Mouse (Mus musculus): ENCODE measurements around the gene Nav3.
"Not testable (repeated sequence)": the region's sequence is repeated elsewhere in the genome, so short reads cannot be mapped to it uniquely, and the experiment has no call there.

Nav3 gene

DNA sequence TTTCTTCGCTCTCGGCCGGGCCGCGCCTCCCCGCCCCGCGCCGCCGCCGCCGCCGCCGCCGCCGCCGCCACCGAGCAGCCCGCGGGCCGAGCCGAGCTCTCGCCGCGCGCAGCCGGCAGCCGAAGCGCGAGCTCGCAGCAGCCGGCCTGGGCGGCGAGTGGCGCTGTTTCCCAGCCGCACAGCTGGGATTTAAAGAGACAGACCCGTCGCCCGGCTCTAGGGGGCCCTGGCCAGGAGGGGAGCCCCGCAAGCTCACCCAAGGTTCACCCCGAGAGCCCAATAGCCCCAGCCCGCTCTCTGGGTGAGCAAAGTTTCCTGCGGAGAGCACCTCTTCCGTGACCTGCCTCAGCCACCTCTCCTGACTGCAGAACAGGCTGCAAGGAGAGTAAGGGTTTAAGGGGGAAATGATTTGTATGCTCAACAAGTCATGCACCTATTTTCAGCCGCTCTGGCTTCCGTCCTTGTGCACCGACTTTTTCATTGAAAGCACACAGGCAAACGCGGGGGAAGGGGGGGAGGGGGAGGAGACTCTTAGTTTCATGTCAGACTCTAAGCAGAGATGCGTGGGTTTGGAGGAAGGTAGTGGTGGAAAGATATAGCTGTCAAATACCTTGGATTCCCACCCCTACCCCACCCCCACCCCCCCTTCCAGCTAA lies at the start of gene Nav3:
Nav3 (minus strand) TSS at position 367 of the 656 bp plus-strand sequence.
- DNase-seq (ENCODE audit: low spot score): no peak

- no peak for DNase-seq (ENCODE audit: low spot score)
Measured at GRCm38 (mm10) chr10:110485306-110485705, 29.3 kb upstream of the Nav3 start.

- DNase-seq (ENCODE audit: low spot score): no peak
Measured at GRCm38 (mm10) chr10:110484822-110485221, 28.8 kb upstream of the Nav3 start.

GRCm38 (mm10) chr10:110479189-110479588 lies 23.2 kb upstream of the Nav3 start:
- DNase-seq (ENCODE audit: low spot score): no peak

DNA sequence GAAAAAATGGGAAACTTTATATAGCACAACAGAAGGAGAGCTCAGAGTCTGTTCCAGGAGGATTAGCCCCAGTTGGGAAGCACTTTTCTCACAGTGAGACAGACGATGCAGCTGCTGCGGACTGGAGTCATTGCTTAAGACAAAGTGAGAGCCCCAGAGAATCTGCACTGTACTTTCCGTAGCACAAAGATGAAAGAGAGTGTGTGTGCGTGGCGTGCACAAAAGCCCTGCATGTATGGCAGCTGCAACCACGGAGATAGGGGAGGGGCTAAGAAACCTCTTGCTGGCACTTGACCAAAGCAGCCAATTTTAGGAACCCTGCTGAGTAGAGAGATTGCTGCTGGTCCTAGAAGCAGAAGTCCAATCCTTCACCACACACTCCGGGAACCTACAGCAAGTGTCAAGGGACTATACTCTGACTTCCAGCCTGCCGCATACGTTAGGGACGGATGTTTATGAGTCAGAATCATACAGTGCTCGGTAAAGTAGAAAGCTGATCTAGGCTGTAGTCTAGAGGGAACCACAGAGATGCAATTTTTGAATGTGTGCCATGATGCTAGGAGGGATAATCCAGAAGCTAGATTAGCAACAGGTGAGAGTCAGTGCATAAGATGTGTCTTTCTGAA lies 21.8 kb upstream of the Nav3 start:
- DNase-seq (ENCODE audit: low spot score): no peak

- DNase-seq (ENCODE audit: low spot score): no peak
Measured at GRCm38 (mm10) chr10:110474107-110474506, 18.1 kb upstream of the Nav3 start.

DNA sequence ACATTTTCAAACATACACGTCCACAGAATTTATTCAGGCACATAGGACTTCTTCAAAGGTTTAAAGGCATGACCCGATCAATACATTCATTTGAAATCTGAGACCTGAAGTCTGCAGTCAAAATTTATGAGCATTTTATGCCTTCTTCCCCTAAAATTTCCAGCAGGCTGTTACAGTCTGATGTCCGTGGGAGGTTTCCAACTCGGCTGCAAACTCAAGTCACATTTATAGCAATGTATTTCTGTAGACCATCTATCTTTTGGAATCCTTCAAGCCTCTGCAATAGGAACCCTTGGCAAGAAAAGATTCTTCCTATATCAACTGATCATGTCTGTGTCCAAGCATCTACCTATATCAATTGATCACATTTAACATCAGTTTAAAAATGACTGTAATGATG lies 13.4 kb upstream of the Nav3 start:
- DNase-seq (ENCODE audit: low spot score): no peak

GRCm38 (mm10) chr10:110455063-110455837 lies 754 bp downstream of the Nav3 start:
- DNase-seq (ENCODE audit: low spot score): no peak

DNA sequence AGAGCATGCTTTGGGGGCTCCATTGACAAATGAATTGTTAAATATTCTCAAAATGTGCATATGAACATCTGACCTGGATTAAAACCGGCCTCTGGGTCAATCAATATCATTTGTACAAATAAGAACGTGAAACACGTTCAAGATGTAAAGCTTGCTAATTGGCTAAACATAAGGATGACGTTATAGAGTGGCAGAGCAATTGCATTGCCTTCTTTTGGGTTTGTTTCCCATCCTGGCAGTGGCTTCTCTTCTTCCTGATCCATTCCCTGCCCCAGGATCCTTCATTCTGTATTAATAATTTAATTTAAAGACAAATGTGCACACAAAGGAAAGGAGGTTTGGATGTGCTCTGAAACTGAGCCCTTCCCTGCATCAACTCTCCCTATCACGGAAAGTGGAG lies 2.4 kb downstream of the Nav3 start:
- no peak for DNase-seq (ENCODE audit: low spot score)

DNA sequence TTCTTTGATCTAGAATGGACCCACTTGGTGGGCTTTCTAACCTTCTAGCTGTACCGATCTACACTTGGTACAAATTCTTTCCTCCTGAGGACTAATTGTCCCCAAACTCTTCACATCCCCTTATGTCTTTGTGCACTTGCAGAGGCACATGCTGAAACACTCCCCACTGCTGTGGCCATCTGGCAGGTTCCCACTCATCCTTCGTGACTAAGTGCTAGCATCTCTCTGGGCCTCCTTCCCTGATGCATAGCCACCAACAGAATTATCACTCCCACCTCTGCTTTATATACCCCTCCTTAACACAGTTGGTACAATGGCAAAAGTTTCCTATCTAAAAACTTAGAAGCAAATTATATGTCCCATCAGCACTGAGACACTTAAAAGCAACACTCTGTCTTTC lies 15.6 kb downstream of the Nav3 start:
- no peak for DNase-seq (ENCODE audit: low spot score)

- DNase-seq (ENCODE audit: low spot score): no peak
Measured at GRCm38 (mm10) chr10:110431078-110431477, 24.9 kb downstream of the Nav3 start.

GRCm38 (mm10) chr10:110429578-110429977 lies 26.4 kb downstream of the Nav3 start:
- DNase-seq (ENCODE audit: low spot score): no peak

DNA sequence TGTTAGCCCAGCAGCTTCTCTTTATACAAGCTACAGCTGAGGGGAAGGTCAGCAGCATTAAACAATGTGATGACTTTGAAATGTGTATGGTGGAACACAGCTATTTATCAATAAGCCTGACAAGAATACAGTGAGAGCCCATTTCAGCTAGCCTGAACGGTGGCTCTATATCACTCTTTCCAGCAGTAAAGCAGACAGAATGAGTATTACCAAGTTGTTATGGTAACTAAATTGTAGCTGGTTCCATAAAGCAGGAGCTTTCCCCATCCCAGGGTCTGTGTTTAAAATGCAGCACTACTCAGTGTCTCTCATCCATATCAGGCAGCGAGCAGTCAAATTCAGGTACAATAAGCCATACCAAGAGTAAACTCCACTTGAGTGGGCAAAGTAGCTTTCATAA lies 27.0 kb downstream of the Nav3 start:
- DNase-seq (ENCODE audit: low spot score): no peak

DNA sequence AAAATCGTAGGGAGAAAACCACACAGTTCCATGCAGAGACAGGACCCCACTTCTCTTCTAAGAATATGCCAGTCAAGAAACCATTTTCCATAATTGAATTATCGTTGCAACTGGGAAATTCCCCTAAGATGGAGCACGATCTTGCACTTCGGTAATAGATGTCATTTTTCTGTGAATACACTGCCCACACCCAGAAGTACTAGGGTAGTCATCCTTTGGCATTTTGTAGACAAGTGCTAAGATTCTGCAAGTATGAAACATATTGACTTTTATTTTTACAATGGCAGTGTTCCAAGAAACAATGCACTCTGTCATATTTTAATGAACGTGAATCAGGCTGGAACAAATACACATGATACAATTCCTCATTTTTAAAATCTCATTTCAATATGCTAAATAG lies 34.5 kb downstream of the Nav3 start:
- no peak for DNase-seq (ENCODE audit: low spot score)

DNA sequence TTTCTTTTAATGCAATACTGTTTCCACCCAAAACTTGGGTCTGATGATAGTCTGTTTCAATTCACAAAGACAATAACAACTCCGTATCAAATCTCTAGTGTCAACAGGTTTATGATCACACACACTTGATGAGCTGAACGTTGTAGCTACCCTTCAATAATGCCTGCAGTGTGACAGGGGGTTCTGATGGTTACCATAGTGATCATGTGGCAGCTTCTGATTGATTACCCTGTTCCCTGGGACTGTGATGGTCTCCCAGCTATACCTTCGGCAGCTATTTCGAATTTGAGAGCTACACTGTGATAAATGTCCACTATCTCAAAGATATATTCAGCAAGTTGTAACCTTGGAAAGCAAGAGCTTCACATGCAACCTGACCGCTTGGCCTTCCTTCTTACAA lies 39.0 kb downstream of the Nav3 start:
- no peak for DNase-seq (ENCODE audit: low spot score)

DNA sequence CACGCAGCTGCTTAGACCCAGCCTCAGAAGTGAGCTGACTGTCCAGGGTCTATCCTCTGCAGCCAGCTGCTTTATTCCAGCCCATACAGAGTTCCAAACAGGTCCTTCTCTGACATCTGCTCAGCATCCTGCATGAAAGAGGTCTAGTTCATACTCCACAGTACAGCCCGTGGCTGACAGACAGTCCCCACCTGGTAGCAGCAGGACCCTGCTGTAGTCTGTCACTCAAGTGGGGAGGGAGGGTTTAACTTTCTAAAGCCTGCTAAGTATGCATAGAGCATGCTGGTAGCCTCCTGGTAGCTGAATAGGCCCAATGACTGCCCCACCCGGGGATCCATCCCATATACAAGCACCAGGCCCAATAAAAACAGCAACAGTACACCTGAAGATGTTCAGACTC lies 40.4 kb downstream of the Nav3 start:
- no peak for DNase-seq (ENCODE audit: low spot score)

DNA sequence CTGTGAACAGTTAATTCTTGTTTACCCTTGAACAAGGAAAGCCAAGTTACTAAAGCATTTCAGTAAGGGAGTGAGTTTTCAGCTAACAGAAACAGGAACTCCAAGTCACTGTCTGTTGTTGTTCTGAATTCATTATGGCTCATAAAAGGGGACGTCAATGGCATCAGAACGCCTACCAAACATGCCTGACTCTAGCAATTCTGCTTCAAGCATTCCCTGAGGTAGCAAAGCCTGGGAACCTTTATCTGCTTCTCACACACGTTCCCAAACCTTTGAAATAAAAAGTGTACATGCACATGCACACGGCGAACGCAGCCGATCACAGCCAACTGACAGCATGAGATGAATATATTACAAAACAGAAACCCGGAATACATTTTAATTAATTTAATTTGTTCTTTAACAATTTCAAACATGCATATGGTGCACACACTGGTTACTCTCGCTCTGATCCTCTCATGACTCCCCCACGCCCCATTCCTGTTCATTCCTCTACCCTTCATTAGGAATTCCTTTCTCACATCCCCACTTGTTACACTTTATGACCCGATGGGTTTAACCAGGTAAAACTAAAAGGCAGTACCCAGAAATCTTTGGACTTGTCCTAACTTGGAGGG lies 42.6 kb downstream of the Nav3 start:
- DNase-seq (ENCODE audit: low spot score): no peak

DNA sequence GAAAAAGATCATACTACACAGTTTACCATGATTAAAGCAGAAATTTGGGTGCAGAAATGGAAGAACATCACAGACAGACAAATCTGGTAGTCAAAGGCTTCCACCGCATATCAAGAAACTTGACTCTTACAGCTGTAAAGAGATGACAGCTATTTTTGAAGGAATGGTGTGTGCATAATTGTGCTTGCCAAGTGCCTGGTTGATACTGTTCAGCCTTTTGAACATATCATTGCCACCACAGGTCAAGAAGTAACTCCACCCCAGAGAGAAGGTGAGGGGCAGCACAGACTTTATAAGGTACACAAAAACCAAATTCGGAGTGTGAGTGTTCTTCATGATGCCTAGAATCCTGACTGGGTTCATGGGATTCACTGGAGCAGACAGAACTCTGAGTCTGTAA lies 53.1 kb downstream of the Nav3 start:
- no peak for DNase-seq (ENCODE audit: low spot score)

DNA sequence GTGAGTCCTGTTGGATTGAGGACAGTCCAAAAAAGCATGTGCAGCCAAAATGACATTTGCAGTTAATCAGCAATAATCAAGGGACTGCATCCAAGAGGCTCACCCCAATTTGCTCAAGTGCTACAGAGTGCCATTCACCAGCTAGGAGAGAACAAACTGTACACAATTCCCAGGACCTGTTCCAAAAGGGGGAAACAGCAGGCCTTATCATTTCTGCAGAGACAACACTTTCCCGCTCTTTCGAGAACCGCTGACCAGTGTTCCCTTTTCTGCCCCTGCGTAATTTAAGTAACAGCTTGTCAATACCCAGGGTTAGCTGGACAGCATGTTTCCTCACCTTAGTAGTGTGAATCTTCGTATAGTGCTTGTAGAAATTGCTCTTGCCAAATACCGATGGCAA lies 55.4 kb downstream of the Nav3 start:
- DNase-seq (ENCODE audit: low spot score): no peak

DNA sequence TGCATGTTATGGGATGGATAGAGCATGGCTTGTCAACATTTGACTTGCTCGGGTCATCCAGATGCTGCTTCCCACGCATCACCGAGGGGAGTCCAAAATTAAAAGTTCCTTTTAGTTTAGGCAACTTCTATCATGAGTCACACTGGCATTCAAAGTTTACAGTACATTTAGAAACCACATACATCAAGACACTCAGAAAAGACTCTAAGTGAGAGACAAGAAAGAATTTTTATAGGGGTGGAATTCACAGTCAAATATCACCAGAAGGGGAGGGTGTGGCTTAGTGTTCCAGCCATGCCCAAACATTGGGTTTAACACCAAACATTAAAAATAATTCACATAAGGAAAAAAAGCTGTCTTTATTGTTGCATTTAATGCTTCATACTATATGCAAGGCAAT lies 57.4 kb downstream of the Nav3 start:
- DNase-seq (ENCODE audit: low spot score): no peak

DNA sequence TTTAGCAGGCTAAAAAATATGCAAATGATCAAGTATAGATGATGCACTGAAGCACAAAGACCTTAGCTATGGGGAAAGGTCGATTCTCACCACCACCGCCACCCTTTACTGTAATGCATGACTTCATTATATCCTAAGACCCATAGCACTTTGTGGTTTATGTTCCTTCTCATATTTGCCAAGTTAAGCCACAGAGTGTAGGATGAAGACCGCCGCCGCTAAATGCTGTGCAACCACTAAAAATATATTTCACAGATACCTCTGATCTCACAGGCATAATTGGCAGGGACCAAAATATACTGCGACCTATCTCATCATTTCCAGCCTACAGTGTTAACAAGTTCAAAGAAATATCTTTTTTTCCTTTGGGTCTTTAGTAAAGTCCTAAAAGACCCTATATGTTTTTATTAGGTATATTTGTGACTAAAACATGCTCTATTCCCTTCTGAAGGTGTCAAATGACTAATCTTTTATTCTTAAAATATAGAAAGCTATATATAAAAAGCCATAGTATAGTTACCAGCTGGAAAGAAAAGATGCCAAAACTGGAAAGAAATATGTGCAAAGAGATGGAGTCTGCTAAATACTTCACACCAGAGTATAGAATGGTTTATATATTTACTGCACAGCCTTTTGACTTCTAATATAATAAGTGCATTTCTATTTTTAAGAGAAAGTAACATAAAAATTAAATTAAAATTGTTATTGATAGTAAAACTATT lies 69.4 kb downstream of the Nav3 start:
- no peak for DNase-seq (ENCODE audit: low spot score)

DNA sequence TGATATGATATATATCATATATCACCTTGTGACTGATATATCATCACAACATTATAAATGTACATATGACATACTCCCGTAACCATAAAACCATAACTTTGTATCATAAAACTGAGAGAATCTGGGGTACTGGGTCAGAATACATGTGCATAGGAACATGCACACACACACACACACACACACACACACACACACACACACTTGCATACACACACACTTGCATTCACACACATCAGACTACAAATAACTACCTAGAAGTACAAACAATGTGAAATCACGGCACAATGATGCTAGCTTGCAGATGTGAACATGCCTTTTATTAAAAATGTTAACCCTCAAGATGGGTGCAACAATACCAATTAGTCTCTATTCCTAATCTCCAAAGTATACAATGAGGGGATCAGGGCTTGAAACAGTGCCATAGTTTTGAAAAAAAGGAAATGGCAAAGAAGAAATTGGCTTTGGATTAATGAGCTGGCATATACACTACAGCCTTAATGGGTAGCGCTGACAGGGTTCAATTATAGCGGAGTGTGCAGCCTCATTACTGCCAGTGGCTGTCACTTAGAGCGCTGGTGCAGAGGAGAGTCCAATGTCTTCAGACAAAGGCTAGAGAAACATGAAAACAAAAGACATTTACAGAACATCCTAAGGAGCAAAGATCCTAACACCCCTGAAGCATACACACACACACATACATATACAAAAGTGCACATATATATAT lies 72.3 kb downstream of the Nav3 start:
- not testable (repeated sequence) for DNase-seq (ENCODE audit: low spot score)
